Mouse (Mus musculus): ENCODE data around the gene Casp8ap2. TPM values are rescaled to one million over a fixed set of nuclear protein-coding genes. Genes with fewer than 3 reads are reported as not detected.
A peak's percentile ranks its signal among the peaks of the same experiment; 100 is the strongest.

The Casp8ap2 gene
- total RNA-seq, 2 experiments from 2014 or later = 13.5 to 14.6 TPM

GRCm38 (mm10) chr4:32656918-32657662, 41.8 kb downstream of the Casp8ap2 start, which contains the start of gene Mdn1:
TSS of gene Mdn1 (plus strand) at chr4:32657119.
- DNase-seq = peak; percentile 95
- intact Hi-C loops (cut with DNase I) = loop anchor here (10.0 kb wide), 1 partner anchor 602 kb away; no protein-coding TSS in a partner anchor

GRCm38 (mm10) chr4:32665843-32666242, 50.6 kb downstream of the Casp8ap2 start:
- intact Hi-C loops (cut with DNase I) = no loop called here
- DNase-seq = no peak

- intact Hi-C loops (cut with DNase I) = no loop called here
- DNase-seq = no peak
Observed at GRCm38 (mm10) chr4:32668291-32668690, 53.0 kb downstream of the Casp8ap2 start.

GRCm38 (mm10) chr4:32669825-32670224, 54.6 kb downstream of the Casp8ap2 start:
- DNase-seq = no peak
- intact Hi-C loops (cut with DNase I) = no loop called here

GRCm38 (mm10) chr4:32674025-32674424, 58.8 kb downstream of the Casp8ap2 start:
- intact Hi-C loops (cut with DNase I) = no loop called here
- DNase-seq = no peak

GRCm38 (mm10) chr4:32677471-32677870, 62.2 kb downstream of the Casp8ap2 start:
- intact Hi-C loops (cut with DNase I) = no loop called here

GRCm38 (mm10) chr4:32680843-32681242, 65.6 kb downstream of the Casp8ap2 start:
- intact Hi-C loops (cut with DNase I) = no loop called here
- no peak for DNase-seq

More at GRCm38 (mm10) chr4:32677471-32677870, 62.2 kb downstream of the Casp8ap2 start:
- no peak for DNase-seq

- intact Hi-C loops (cut with DNase I) = no loop called here
- no peak for DNase-seq
Observed at GRCm38 (mm10) chr4:32682471-32682870, 67.2 kb downstream of the Casp8ap2 start.

- intact Hi-C loops (cut with DNase I) = no loop called here
- no peak for DNase-seq
Observed at GRCm38 (mm10) chr4:32683061-32683582, 67.9 kb downstream of the Casp8ap2 start.

Other genes starting within 250 kb of the Casp8ap2 start
- not detected for gene Gja10, start 12.7 kb upstream of the Casp8ap2 start, total RNA-seq (2021)
- 10 to 100 TPM; 50.5 to 50.8 TPM for gene Mdn1, start 41.7 kb downstream of the Casp8ap2 start, total RNA-seq (2021)
- 10 to 100 TPM; 40.7 to 44.0 TPM for gene Lyrm2, start 184.8 kb downstream of the Casp8ap2 start, total RNA-seq (2021)

Data from left cerebral cortex, postnatal 4 days (tissue).